Mouse (Mus musculus): Measurements from ENCODE around the gene Sumo1.
A peak's percentile ranks its signal among the peaks of the same experiment; 100 is the strongest.

DNA sequence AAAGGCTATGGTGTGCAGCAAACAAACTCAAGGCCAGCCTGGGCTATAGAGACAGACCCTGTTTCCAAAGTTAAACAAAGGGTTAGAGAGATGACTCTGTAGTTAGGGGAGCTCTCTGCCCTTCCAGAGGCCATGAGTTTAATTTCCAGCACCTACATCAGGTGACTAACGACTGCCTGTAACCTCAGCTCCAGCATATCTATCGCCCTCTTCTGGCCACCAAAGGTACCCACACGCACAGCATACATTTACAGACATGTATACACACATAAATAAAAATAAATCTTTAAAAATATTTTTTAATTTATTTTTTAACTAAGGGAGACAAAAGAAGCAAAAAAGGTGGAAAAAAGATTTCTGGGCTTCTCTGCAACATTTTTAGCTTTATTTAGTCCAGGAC lies 59.7 kb downstream of the Sumo1 start:
- TF ChIP-seq CTCF (IDR thresholded peaks at IDR 0.05; ENCODE audit: low read depth): peak; percentile 42; the same call in 1 of the 2 replicates
- no peak for TF ChIP-seq EP300 (IDR thresholded peaks at IDR 0.05; ENCODE audit: low read depth)

Measured in liver, embryonic 14.5 days (tissue).